ENCODE assay signal across 10 mouse cellular contexts in genomic region chr15:80260677-80261076, GRCm38 (mm10). TPM values are rescaled to one million over a fixed set of nuclear protein-coding genes. Genes with fewer than 3 reads are reported as not detected.
DNase-seq lines count a peak whose midpoint lies in the region; ATAC-seq and TF ChIP-seq lines count a peak whose summit lies in the region.
"Had no signal": no experiment of that assay in that cellular context is flagged by ENCODE, and none has a peak within 500 bp of the region (broad histone marks: within the 10 kb centered on the region; RNA-seq: fewer than 3 reads in every experiment).

No protein-coding gene starts in this region.

- no peak overlapping the region for H3K9ac ChIP-seq in liver, adult 2 months (ENCODE audit: low read depth, low read length)
- no peak overlapping the region for H3K9ac ChIP-seq in neural tube, embryonic 13.5 days

- H3K36me3 ChIP-seq in liver, adult 2 months (ENCODE audit: control insufficient read depth, insufficient read depth, low read length), result peaks cover 18% of the 10 kb centered on the region
- H3K36me3 ChIP-seq in neural tube, embryonic 13.5 days, result peaks cover 48% of the 10 kb centered on the region

- no peak for ATAC-seq in neural tube, embryonic 13.5 days (ENCODE audit: low read depth)

- H3K79me2 ChIP-seq in liver, adult 2 months (ENCODE audit: control insufficient read depth, insufficient read depth, low read length), result peaks cover 21% of the 10 kb centered on the region; the same call in 1 of the 2 replicates

- TF ChIP-seq CTCF in liver, adult 2 months (IDR thresholded peaks at IDR 0.05; ENCODE audit: low read depth, low read length), result peak; percentile 99

- H3K4me1 ChIP-seq in liver, adult 2 months (ENCODE audit: control insufficient read depth, insufficient read depth, low read length), result peaks cover 16% of the 10 kb centered on the region
- H3K4me1 ChIP-seq in neural tube, embryonic 13.5 days (replicated peaks), result peaks cover 48% of the 10 kb centered on the region

- 16% methylated on average over 3 of the region's 3 CpGs for WGBS in liver, adult 2 months
- 18% methylated on average over 3 of the region's 3 CpGs for WGBS in neural tube, embryonic 13.5 days

- no peak overlapping the region for H3K4me2 ChIP-seq in neural tube, embryonic 13.5 days

- TF ChIP-seq POLR2A in liver, adult 2 months (IDR thresholded peaks at IDR 0.05; ENCODE audit: extremely low read depth, insufficient read depth, low read length), result no peak

- no peaks in the 10 kb centered on the region for H3K9me3 ChIP-seq in neural tube, embryonic 13.5 days

- H3K27me3 ChIP-seq in liver, adult 2 months (ENCODE audit: control insufficient read depth, insufficient read depth, low read length), result no peaks in the 10 kb centered on the region
- no peaks in the 10 kb centered on the region for H3K27me3 ChIP-seq in neural tube, embryonic 13.5 days

- peak; percentile 83 to 90 for DNase-seq in left cerebral cortex, adult 18-20 months (ENCODE audit: low spot score in 2 of 2)
- no peak for DNase-seq in left cerebral cortex, adult 11 months (ENCODE audit: low spot score)
- DNase-seq in cerebellum, adult 18-20 months, result peak; percentile 89 to 94
- peak; percentile 81 to 87 for DNase-seq in frontal cortex, postnatal 36 days (ENCODE audit: low spot score in 2 of 2)
- peak; percentile 84 for DNase-seq in kidney, adult 9 months
- peak; percentile 58 for DNase-seq in liver, adult 2 months (ENCODE audit: extremely low read depth, low read depth, low spot score)
- DNase-seq in testis, postnatal 14 days (ENCODE audit: low spot score), result peak; percentile 54

- no peak overlapping the region for H3K27ac ChIP-seq in liver, adult 2 months (replicated peaks; ENCODE audit: insufficient read depth, low read depth, low read length)
- 0 out of 2 replicates have a peak overlapping the region, but pooled peaks have one; percentile 2 for H3K27ac ChIP-seq in neural tube, embryonic 13.5 days (replicated peaks)

- no peak overlapping the region for H3K4me3 ChIP-seq in liver, adult 2 months (ENCODE audit: insufficient read depth, low read depth, low read length)
- H3K4me3 ChIP-seq in neural tube, embryonic 13.5 days, result no peak overlapping the region

RNA-seq across cellular contexts. Expression of gene Rps19bp1, which starts 3.4 kb away (rescaled TPM):
- 10 to 100 TPM; 41.9 to 42.4 TPM for total RNA-seq in left cerebral cortex, adult 18-20 months (2021)
- total RNA-seq in liver, adult 2 months (2014; rRNA removed), result 8.3 and 12.3 TPM in 2 replicates
- 17.0 and 19.1 TPM in 2 replicates for polyA plus RNA-seq in liver, adult 2 months (2012; rRNA removed)
- polyA plus RNA-seq in neural tube, embryonic 13.5 days (2015; fragmentation: Nextera tagmentation; extraction: Ambion mirVana), result 65.2 and 74.2 TPM in 2 replicates

RNA-seq across cellular contexts. Expression of gene Atf4, which starts 5.7 kb away (rescaled TPM):
- 100 to 1,000 TPM; 126 to 133 TPM for total RNA-seq in left cerebral cortex, adult 18-20 months (2021)
- total RNA-seq in liver, adult 2 months (2014; rRNA removed), result 50.0 and 55.1 TPM in 2 replicates
- polyA plus RNA-seq in liver, adult 2 months (2012; rRNA removed), result 88.8 and 130 TPM in 2 replicates
- polyA plus RNA-seq in neural tube, embryonic 13.5 days (2015; fragmentation: Nextera tagmentation; extraction: Ambion mirVana), result 114 TPM in 2 replicates

RNA-seq across cellular contexts. Expression of gene AC140267.1, which starts 25.0 kb away (rescaled TPM):
- 10 to 100 TPM; 19.0 to 19.4 TPM for total RNA-seq in left cerebral cortex, adult 18-20 months (2021)
- total RNA-seq in liver, adult 2 months (2014; rRNA removed), result not detected in 2 replicates
- not detected in 2 replicates for polyA plus RNA-seq in liver, adult 2 months (2012; rRNA removed)
- polyA plus RNA-seq in neural tube, embryonic 13.5 days (2015; fragmentation: Nextera tagmentation; extraction: Ambion mirVana), result 3.7 TPM in 1 of 2 replicates, not detected in the other
- total RNA-seq: common myeloid progenitor, adult 5-6 weeks had no signal
- polyA plus RNA-seq: neural tube, embryonic 14.5 days had no signal

RNA-seq across cellular contexts. Expression of gene Cacna1i, which starts 26.4 kb away (rescaled TPM):
- 10 to 100 TPM; 58.9 to 60.7 TPM for total RNA-seq in left cerebral cortex, adult 18-20 months (2021)
- total RNA-seq in liver, adult 2 months (2014; rRNA removed), result under 0.01 and 0.13 TPM in 2 replicates
- 0.02 and 0.09 TPM in 2 replicates for polyA plus RNA-seq in liver, adult 2 months (2012; rRNA removed)
- polyA plus RNA-seq in neural tube, embryonic 13.5 days (2015; fragmentation: Nextera tagmentation; extraction: Ambion mirVana), result 0.23 and 0.24 TPM in 2 replicates
- total RNA-seq: common myeloid progenitor, adult 5-6 weeks had no signal

RNA-seq across cellular contexts. Expression of gene Mief1, which starts 26.9 kb away (rescaled TPM):
- 10 to 100 TPM; 34.1 to 35.3 TPM for total RNA-seq in left cerebral cortex, adult 18-20 months (2021)
- total RNA-seq in liver, adult 2 months (2014; rRNA removed), result 13.4 and 16.0 TPM in 2 replicates
- 12.8 and 17.1 TPM in 2 replicates for polyA plus RNA-seq in liver, adult 2 months (2012; rRNA removed)
- polyA plus RNA-seq in neural tube, embryonic 13.5 days (2015; fragmentation: Nextera tagmentation; extraction: Ambion mirVana), result 37.8 and 39.1 TPM in 2 replicates

Comparison
In these comparisons a context has a peak if more than half of its experiments do, and no peak if none do; other contexts are left out.
1. RNA of gene AC140267.1, which starts 25.0 kb away (total RNA-seq): 19.0 to 19.4 TPM in left cerebral cortex, adult 18-20 months; not detected in liver, adult 2 months; every median in the first group is over 10 times any median in the second.